Mouse (Mus musculus): Measurements from ENCODE around the gene Rab3gap1.

Rab3gap1 gene

GRCm38 (mm10) chr1:127983274-127983993 lies 114.9 kb downstream of the Rab3gap1 start:
- no peak for DNase-seq

GRCm38 (mm10) chr1:127985391-127985790 lies 116.8 kb downstream of the Rab3gap1 start:
- DNase-seq, result no peak

GRCm38 (mm10) chr1:127988246-127988645 lies 119.7 kb downstream of the Rab3gap1 start:
- no peak for DNase-seq

- no peak for DNase-seq
Measured at GRCm38 (mm10) chr1:127989387-127989786, 120.8 kb downstream of the Rab3gap1 start.

- no peak for DNase-seq
Measured at GRCm38 (mm10) chr1:127989876-127990731, 121.5 kb downstream of the Rab3gap1 start.
